Mouse (Mus musculus) spleen, adult 2 months (tissue): Measurements from ENCODE around the gene Trp73.

Experiments
- CTCF ChIP-seq: fragments of 200-500 bp; IDR thresholded peaks from 2 replicates; pipeline ENCODE4 v1.5.1; 2011; ENCODE audit warnings: mild to moderate bottlenecking, inconsistent platforms; ENCODE audit not compliant: insufficient read depth, insufficient read length, insufficient replicate concordance; ENCODE audit errors: extremely low read depth
- POLR2A ChIP-seq: fragments of 200-500 bp; IDR thresholded peaks from 2 replicates; pipeline ENCODE4 v1.6.1; 2011; ENCODE audit warnings: low read depth, low read length, inconsistent platforms

- TF ChIP-seq POLR2A (no peak), CTCF (no peak)
These were observed 43.6 kb upstream of the Trp73 start for GRCm38 (mm10) chr4:154183566-154183965.
